Mouse (Mus musculus) lung, embryonic 16.5 days (tissue): ENCODE results near the gene Ms4a7. TPM values are rescaled to one million over a fixed set of nuclear protein-coding genes. Genes with fewer than 3 reads are reported as not detected.

ENCODE experiments used
- ATAC-seq: fragments of 200-750 bp; cut with Nextera tagmentation; 2 replicates; pipeline ENCODE4 v1.8.0; 2017; ENCODE audit warnings: low read depth, mild to moderate bottlenecking, moderate library complexity
- H3K27ac ChIP-seq: fragments of 300-500 bp; sonication (generic); 2 replicates; pipeline ENCODE4 v1.5.1; 2014; ENCODE audit warnings: mild to moderate bottlenecking, control low read depth, low read length
- H3K27me3 ChIP-seq: fragments of 300-500 bp; sonication (generic); 2 replicates; pipeline ENCODE4 v1.6.1; 2014; ENCODE audit warnings: low read depth, low read length, mixed read lengths; ENCODE audit not compliant: control insufficient read depth, insufficient read depth
- H3K36me3 ChIP-seq: fragments of 300-500 bp; sonication (generic); 2 replicates; pipeline ENCODE4 v1.6.1; 2014; ENCODE audit warnings: low read length; ENCODE audit not compliant: control insufficient read depth, insufficient read depth
- H3K4me1 ChIP-seq: fragments of 300-500 bp; sonication (generic); replicated peaks from 2 replicates; pipeline ENCODE4 v1.6.1; 2014; ENCODE audit warnings: low read length, mixed read lengths; ENCODE audit not compliant: control insufficient read depth, insufficient read depth
- H3K4me2 ChIP-seq: fragments of 300-500 bp; sonication (generic); 2 replicates; pipeline ENCODE4 v1.6.1; 2014; ENCODE audit warnings: low read depth, low read length, control low read depth
- H3K4me3 ChIP-seq: fragments of 300-500 bp; sonication (generic); 2 replicates; pipeline ENCODE4 v1.5.1; 2014; ENCODE audit warnings: mild to moderate bottlenecking, low read length, control low read depth
- H3K9ac ChIP-seq: fragments of 300-500 bp; sonication (generic); 2 replicates; pipeline ENCODE4 v1.6.1; 2014; ENCODE audit warnings: low read length, control low read depth
- H3K9me3 ChIP-seq: fragments of 300-500 bp; sonication (generic); 2 replicates; pipeline ENCODE4 v1.6.1; 2016; ENCODE audit warnings: low read length; ENCODE audit not compliant: control insufficient read depth
- WGBS: fragments of 180-500 bp; shearing (Covaris S2); extraction: QIAGEN DNeasy Blood & Tissue Kit; methylation state at CpG from one replicate; pipeline ENCODE4 v1.1.7; 2014; 5-methylcytosine and 5-hydroxymethylcytosine counted together
- polyA plus RNA-seq: library from polyadenylated mRNA; unstranded; fragments of >200 nt; fragmentation: Nextera tagmentation; extraction: Ambion mirVana; gene quantifications from 2 replicates; pipeline ENCODE4 v1.2.1, GENCODE M21; 2015

The Ms4a7 gene
- polyA plus RNA-seq, 1 experiment from 2014 or later, result 3.3 TPM

GRCm38 (mm10) chr19:11292990-11293389 is 43.0 kb downstream of the Ms4a7 start:
- WGBS, result 7% methylated on average over 12 of the region's 12 CpGs
- no peak overlapping the region for H3K27ac ChIP-seq
- no peak for ATAC-seq

GRCm38 (mm10) chr19:11283773-11284172 is 52.2 kb downstream of the Ms4a7 start, which contains the start of gene Ms4a5:
Ms4a5 (minus strand) TSS chr19:11283873.
- H3K9me3 ChIP-seq, result no peaks in the 10 kb centered on the region
- H3K4me2 ChIP-seq, result no peak within 1 kb of the TSS
- no peaks in the 10 kb centered on the region for H3K27me3 ChIP-seq
- no peak within 1 kb of the TSS for H3K4me3 ChIP-seq
- ATAC-seq, result no peak
- no peak within 1 kb of the TSS for H3K27ac ChIP-seq
- 87% methylated on average over 2 of the region's 2 CpGs for WGBS
- no peaks in the 10 kb centered on the region for H3K36me3 ChIP-seq
- no peaks in the 10 kb centered on the region for H3K4me1 ChIP-seq
- H3K9ac ChIP-seq, result no peak within 1 kb of the TSS

More at GRCm38 (mm10) chr19:11292990-11293389, 43.0 kb downstream of the Ms4a7 start:
- H3K4me3 ChIP-seq, result peak overlapping the region; percentile 51
- no peaks in the 10 kb centered on the region for H3K9me3 ChIP-seq
- no peaks in the 10 kb centered on the region for H3K27me3 ChIP-seq
- no peaks in the 10 kb centered on the region for H3K4me1 ChIP-seq
- H3K4me2 ChIP-seq, result peak overlapping the region; percentile 59
- no peaks in the 10 kb centered on the region for H3K36me3 ChIP-seq
- H3K9ac ChIP-seq, result peak overlapping the region; percentile 61

- ATAC-seq, result no peak
- no peaks in the 10 kb centered on the region for H3K9me3 ChIP-seq
- WGBS, result 79% methylated on average over 3 of the region's 3 CpGs
Measured at GRCm38 (mm10) chr19:11280223-11280622, 55.7 kb downstream of the Ms4a7 start.

GRCm38 (mm10) chr19:11276431-11276830 is 59.5 kb downstream of the Ms4a7 start:
- no peaks in the 10 kb centered on the region for H3K4me1 ChIP-seq
- WGBS, result 31% methylated on average over 5 of the region's 5 CpGs
- ATAC-seq, result peak; percentile 43; the same call in 1 of the 2 replicates

More at GRCm38 (mm10) chr19:11280223-11280622, 55.7 kb downstream of the Ms4a7 start:
- no peaks in the 10 kb centered on the region for H3K27me3 ChIP-seq
- H3K4me2 ChIP-seq, result no peak overlapping the region
- H3K4me3 ChIP-seq, result no peak overlapping the region
- no peak overlapping the region for H3K27ac ChIP-seq
- no peaks in the 10 kb centered on the region for H3K36me3 ChIP-seq
- H3K4me1 ChIP-seq, result no peaks in the 10 kb centered on the region
- H3K9ac ChIP-seq, result no peak overlapping the region

More at GRCm38 (mm10) chr19:11276431-11276830, 59.5 kb downstream of the Ms4a7 start:
- H3K4me3 ChIP-seq, result no peak overlapping the region
- H3K9me3 ChIP-seq, result no peaks in the 10 kb centered on the region
- no peak overlapping the region for H3K27ac ChIP-seq
- H3K4me2 ChIP-seq, result no peak overlapping the region
- no peaks in the 10 kb centered on the region for H3K27me3 ChIP-seq
- H3K9ac ChIP-seq, result no peak overlapping the region
- H3K36me3 ChIP-seq, result no peaks in the 10 kb centered on the region

Other genes starting within 250 kb of the Ms4a7 start
- not detected in 2 replicates for gene 1700017D01Rik, start 205.3 kb downstream of the Ms4a7 start, polyA plus RNA-seq
- gene 1700025F22Rik, start 170.8 kb downstream of the Ms4a7 start, polyA plus RNA-seq, result not detected in 2 replicates
- not detected in 2 replicates for gene Ms4a13, start 139.4 kb downstream of the Ms4a7 start, polyA plus RNA-seq
- not detected in 2 replicates for gene Ms4a12, start 103.7 kb downstream of the Ms4a7 start, polyA plus RNA-seq
- gene Ms4a1, start 69.9 kb downstream of the Ms4a7 start, polyA plus RNA-seq, result not detected in 2 replicates
- not detected in 2 replicates for gene Ms4a5, start 52.3 kb downstream of the Ms4a7 start, polyA plus RNA-seq
- gene Ms4a14, start 21.7 kb downstream of the Ms4a7 start, polyA plus RNA-seq, result 0.09 TPM in 1 of 2 replicates, not detected in the other
- gene Ms4a4a, start 39.4 kb upstream of the Ms4a7 start, polyA plus RNA-seq, result 6.1 and 6.7 TPM in 2 replicates
- gene Ms4a4c, start 68.6 kb upstream of the Ms4a7 start, polyA plus RNA-seq, result 0.62 and 0.78 TPM in 2 replicates
- 0.30 and 0.38 TPM in 2 replicates for gene Ms4a4b, start 107.4 kb upstream of the Ms4a7 start, polyA plus RNA-seq
- 7.4 and 8.3 TPM in 2 replicates for gene Ms4a6c, start 133.2 kb upstream of the Ms4a7 start, polyA plus RNA-seq
- gene Gm8369, start 149.8 kb upstream of the Ms4a7 start, polyA plus RNA-seq, result not detected in 2 replicates
- 5.5 and 5.6 TPM in 2 replicates for gene Ms4a6b, start 180.4 kb upstream of the Ms4a7 start, polyA plus RNA-seq
- gene Ms4a4d, start 200.7 kb upstream of the Ms4a7 start, polyA plus RNA-seq, result 2.1 and 2.7 TPM in 2 replicates